Comparison of ENCODE assay signal across 23 mouse cellular contexts in the genomic region with DNA sequence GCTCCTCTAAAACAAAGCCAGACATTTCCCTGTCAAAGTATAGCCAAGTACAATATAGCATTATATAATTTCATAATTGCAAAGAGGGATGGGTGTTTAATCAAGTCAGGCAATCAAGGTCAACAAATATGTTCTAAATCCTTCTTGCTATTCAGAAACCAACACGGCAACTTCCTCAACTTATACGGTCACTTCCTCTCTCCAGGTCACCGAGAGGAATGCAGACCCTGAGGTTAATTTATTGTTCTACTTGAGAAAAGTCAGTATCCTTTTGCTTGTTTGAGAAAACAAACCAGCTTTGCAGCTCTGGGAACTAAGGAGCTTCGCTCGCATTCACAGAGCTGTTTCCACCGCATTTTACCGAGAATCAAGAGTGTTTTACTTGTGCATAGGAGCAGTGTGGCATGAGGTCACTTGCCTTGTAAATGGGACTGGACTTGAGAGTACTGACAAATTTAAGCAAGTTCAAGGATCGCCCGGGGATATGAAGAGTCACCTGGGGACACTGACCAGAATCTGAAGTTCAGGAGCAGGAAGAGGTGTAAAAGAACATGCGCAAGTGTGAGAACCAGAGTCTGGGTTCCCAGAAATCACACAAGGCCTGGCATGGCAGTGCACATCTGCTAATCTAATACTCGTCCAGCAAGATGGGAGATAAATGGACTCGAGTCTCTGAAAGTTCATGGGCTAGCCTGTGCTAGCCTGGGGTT. TPM values are rescaled to one million over a fixed set of nuclear protein-coding genes. Genes with fewer than 3 reads are reported as not detected.
DNase-seq lines count a peak whose midpoint lies in the region; ATAC-seq and TF ChIP-seq lines count a peak whose summit lies in the region.
"Had no signal": no experiment of that assay in that cellular context is flagged by ENCODE, and none has a peak within 500 bp of the region (broad histone marks: within the 10 kb centered on the region; RNA-seq: fewer than 3 reads in every experiment).

No protein-coding gene starts in this region.

- ATAC-seq in kidney, embryonic 15.5 days (replicated peaks; ENCODE audit: low FRiP score): no peak
- no peak for ATAC-seq in liver, embryonic 11.5 days (replicated peaks; ENCODE audit: low FRiP score)
- peak; percentile 61 for ATAC-seq in granulocyte monocyte progenitor cell, adult 5-6 weeks (replicated peaks; ENCODE audit: poor library complexity, severe bottlenecking)
- peak; percentile 53; the same call in 1 of the 2 replicates for ATAC-seq in megakaryocyte, adult 5-6 weeks (ENCODE audit: poor library complexity, severe bottlenecking)
- ATAC-seq: forebrain, embryonic 13.5 days; forebrain, postnatal 0 days had no signal

- H3K9me3 ChIP-seq in kidney, embryonic 15.5 days (replicated peaks): no peaks in the 10 kb centered on the region
- no peaks in the 10 kb centered on the region for H3K9me3 ChIP-seq in liver, embryonic 11.5 days (ENCODE audit: control insufficient read depth, low read length)
- H3K9me3 ChIP-seq: embryonic facial prominence, embryonic 13.5 days; forebrain, embryonic 13.5 days; heart, embryonic 15.5 days; hindbrain, embryonic 15.5 days had no signal

- 43% methylated on average over 12 of the region's 12 CpGs for WGBS in kidney, embryonic 15.5 days
- WGBS in liver, adult 2 months: 20% methylated on average over 12 of the region's 12 CpGs
- WGBS in liver, embryonic 11.5 days: 69% methylated on average over 12 of the region's 12 CpGs

- H3K36me3 ChIP-seq in kidney, embryonic 15.5 days: no peaks in the 10 kb centered on the region
- H3K36me3 ChIP-seq in liver, adult 2 months (ENCODE audit: control insufficient read depth, insufficient read depth, low read length): peaks cover 28% of the 10 kb centered on the region
- no peaks in the 10 kb centered on the region for H3K36me3 ChIP-seq in liver, embryonic 11.5 days (ENCODE audit: control insufficient read depth, insufficient read depth, low read length)
- H3K36me3 ChIP-seq: embryonic facial prominence, embryonic 13.5 days; heart, embryonic 15.5 days; hindbrain, embryonic 15.5 days had no signal

- peaks cover 9% of the 10 kb centered on the region for H3K4me1 ChIP-seq in kidney, embryonic 15.5 days
- H3K4me1 ChIP-seq in liver, adult 2 months (ENCODE audit: control insufficient read depth, insufficient read depth, low read length): peaks cover 29% of the 10 kb centered on the region
- H3K4me1 ChIP-seq in liver, embryonic 11.5 days (replicated peaks; ENCODE audit: control insufficient read depth, insufficient read depth, low read length): no peaks in the 10 kb centered on the region

- H3K4me2 ChIP-seq in kidney, embryonic 15.5 days: 0 out of 2 replicates have a peak overlapping the region, but pooled peaks have one; percentile 3
- H3K4me2 ChIP-seq in liver, embryonic 11.5 days: no peak overlapping the region
- H3K4me2 ChIP-seq: embryonic facial prominence, embryonic 13.5 days; forebrain, embryonic 13.5 days; heart, embryonic 11.5 days; heart, embryonic 15.5 days; hindbrain, embryonic 15.5 days had no signal

- H3K79me2 ChIP-seq in liver, adult 2 months (ENCODE audit: control insufficient read depth, insufficient read depth, low read length): peaks cover 10% of the 10 kb centered on the region; the same call in 1 of the 2 replicates

- no peak overlapping the region for H3K4me3 ChIP-seq in kidney, embryonic 15.5 days (replicated peaks)
- H3K4me3 ChIP-seq in liver, adult 2 months (ENCODE audit: insufficient read depth, low read depth, low read length): peak overlapping the region; percentile 61
- no peak overlapping the region for H3K4me3 ChIP-seq in liver, embryonic 11.5 days (ENCODE audit: low read depth, low read length)
- H3K4me3 ChIP-seq: embryonic facial prominence, embryonic 13.5 days; forebrain, embryonic 13.5 days; gastrocnemius, adult 2 months; heart, embryonic 15.5 days; hindbrain, embryonic 15.5 days had no signal

- no peak overlapping the region for H3K9ac ChIP-seq in kidney, embryonic 15.5 days
- H3K9ac ChIP-seq in liver, adult 2 months (ENCODE audit: low read depth, low read length): peak overlapping the region; percentile 63
- no peak overlapping the region for H3K9ac ChIP-seq in liver, embryonic 11.5 days (ENCODE audit: low read depth, low read length)
- H3K9ac ChIP-seq: embryonic facial prominence, embryonic 13.5 days; forebrain, embryonic 13.5 days; forebrain, postnatal 0 days; heart, embryonic 15.5 days; hindbrain, embryonic 15.5 days had no signal

- H3K27me3 ChIP-seq in kidney, embryonic 15.5 days: no peaks in the 10 kb centered on the region
- no peaks in the 10 kb centered on the region for H3K27me3 ChIP-seq in liver, adult 2 months (ENCODE audit: control insufficient read depth, insufficient read depth, low read length)
- H3K27me3 ChIP-seq in liver, embryonic 11.5 days (replicated peaks; ENCODE audit: control insufficient read depth, insufficient read depth, low read length): no peaks in the 10 kb centered on the region
- H3K27me3 ChIP-seq: embryonic facial prominence, embryonic 13.5 days; forebrain, embryonic 13.5 days; heart, embryonic 15.5 days; hindbrain, embryonic 15.5 days had no signal

- no peak for TF ChIP-seq CTCF in liver, adult 2 months (IDR thresholded peaks at IDR 0.05; ENCODE audit: low read depth, low read length)

- H3K27ac ChIP-seq in kidney, embryonic 15.5 days: peak overlapping the region; percentile 54; the same call in 1 of the 2 replicates
- H3K27ac ChIP-seq in liver, adult 2 months (replicated peaks; ENCODE audit: insufficient read depth, low read depth, low read length): peak overlapping the region; percentile 42
- H3K27ac ChIP-seq in liver, embryonic 11.5 days (ENCODE audit: low read depth, low read length): no peak overlapping the region
- H3K27ac ChIP-seq: embryonic facial prominence, embryonic 13.5 days; forebrain, embryonic 13.5 days; gastrocnemius, adult 2 months; heart, embryonic 15.5 days; hindbrain, embryonic 15.5 days had no signal

- no peak for TF ChIP-seq POLR2A in liver, adult 2 months (IDR thresholded peaks at IDR 0.05; ENCODE audit: extremely low read depth, insufficient read depth, low read length)

- DNase-seq in kidney, adult 18-20 months: no peak
- DNase-seq in liver, adult 2 months (ENCODE audit: extremely low read depth, low read depth, low spot score): peak; percentile 86
- no peak for DNase-seq in liver, embryonic 11.5 days (ENCODE audit: low spot score)
- no peak for DNase-seq in frontal cortex, postnatal 10 days (ENCODE audit: low spot score in 2 of 2)
- DNase-seq: adrenal gland, adult 2 months; adrenal gland, postnatal 25 days; cerebellum, adult 18-20 months; cerebellum, adult 9-11 months; cerebellum, postnatal 36 days; forebrain, postnatal 0 days; gastrocnemius, adult 2 months; gastrocnemius, postnatal 25 days; heart, adult 18-20 months; heart, postnatal 36 days had no signal

RNA-seq across cellular contexts. Expression of a gene that starts 1.9 kb away (rescaled TPM):
- polyA plus RNA-seq in kidney, embryonic 15.5 days (2015; fragmentation: Nextera tagmentation; extraction: Ambion mirVana): 4.4 and 5.2 TPM in 2 replicates
- total RNA-seq in liver, adult 2 months (2014; rRNA removed): 244 and 296 TPM in 2 replicates
- 56.6 and 59.0 TPM in 2 replicates for polyA plus RNA-seq in liver, adult 2 months (2012; rRNA removed)
- polyA plus RNA-seq in liver, embryonic 11.5 days (2014; fragmentation: Nextera tagmentation; extraction: Ambion mirVana): not detected in 2 replicates
- total RNA-seq in granulocyte monocyte progenitor cell, adult 5-6 weeks (2014; fragmentation: Nextera tagmentation): not detected in 2 replicates
- total RNA-seq in granulocyte monocyte progenitor cell, adult 5-6 weeks (2017): 0.10 and 0.17 TPM in 2 replicates
- 0.22 and 0.52 TPM in 2 replicates for total RNA-seq in megakaryocyte, adult 5-6 weeks (2015)
- total RNA-seq in megakaryocyte, adult 5-6 weeks (2017): 0.08 and 0.15 TPM in 2 replicates
- polyA plus RNA-seq: forebrain, embryonic 13.5 days; heart, embryonic 11.5 days; hindbrain, embryonic 11.5 days had no signal

Comparison
In these comparisons a context has a peak if more than half of its experiments do, and no peak if none do; other contexts are left out.
1. ATAC-seq: peak in granulocyte monocyte progenitor cell, adult 5-6 weeks (single experiment) and megakaryocyte, adult 5-6 weeks (single experiment); none in kidney, embryonic 15.5 days (single experiment) and liver, embryonic 11.5 days (single experiment).
2. RNA of a gene that starts 1.9 kb away (total RNA-seq): 244 to 296 TPM in liver, adult 2 months; 0.08 to 0.52 TPM in megakaryocyte, adult 5-6 weeks and 0.10 to 0.17 TPM in granulocyte monocyte progenitor cell, adult 5-6 weeks; every median in the first group is over 100 times any median in the second.